Mouse (Mus musculus): ENCODE results near the gene Svop.

DNA sequence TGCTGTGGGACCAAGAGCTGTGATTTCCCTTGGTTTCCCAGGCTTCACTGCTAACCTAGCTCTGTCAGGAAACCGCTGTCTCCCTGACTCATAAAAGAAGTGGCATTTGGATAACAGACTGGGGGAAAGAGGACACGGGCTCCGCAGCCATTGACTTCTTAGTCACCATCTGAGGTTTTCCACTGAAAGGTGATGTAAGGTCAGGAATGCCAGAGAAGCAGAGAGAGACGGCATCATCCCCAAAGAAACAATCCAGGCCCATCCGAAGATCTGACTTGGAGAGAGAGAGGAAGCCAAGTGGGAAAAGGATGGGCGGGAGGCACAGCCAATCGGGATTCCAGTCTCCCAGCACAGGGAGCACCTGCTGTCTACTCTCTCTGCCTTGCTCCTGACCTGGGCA, 100.2 kb downstream of the Svop start:
- no peak for TF ChIP-seq CTCF (IDR thresholded peaks at IDR 0.05; ENCODE audit: low read depth)
- no peak for TF ChIP-seq EP300 (IDR thresholded peaks at IDR 0.05; ENCODE audit: low read depth)
